Mouse (Mus musculus) erythroblast, embryonic 14.5 days (primary cell): ENCODE data around the gene Dhx57.

Experiments
- GATA1 ChIP-seq: IDR thresholded peaks from 2 replicates; pipeline ENCODE4 v1.6.1; 2012; ENCODE audit warnings: low read length, inconsistent platforms, mixed read lengths
- TAL1 ChIP-seq: IDR thresholded peaks from 3 replicates; pipeline ENCODE4 v1.6.1; 2012; ENCODE audit warnings: low read length, inconsistent platforms, mixed read lengths

DNA sequence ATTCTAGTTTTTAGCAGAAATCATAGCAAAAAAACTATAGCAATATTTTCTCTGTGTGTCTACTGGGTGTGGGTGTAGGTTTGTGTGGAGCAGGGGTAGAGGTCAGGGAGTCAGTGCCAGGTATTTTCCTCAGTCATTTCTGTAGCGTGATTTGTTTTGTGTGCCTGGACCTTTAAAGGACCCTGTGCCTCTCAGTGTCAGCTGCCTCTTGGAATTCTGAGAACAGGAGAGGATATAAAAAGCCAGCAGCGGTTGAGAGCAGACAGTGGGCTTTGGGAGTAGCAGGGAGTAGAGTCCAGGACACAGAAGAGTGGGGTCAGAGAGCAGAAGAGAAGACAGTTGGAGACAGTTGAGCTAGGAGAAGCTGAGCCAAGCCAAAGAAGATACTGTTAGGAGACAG is 70.1 kb downstream of the Dhx57 start:
- TF ChIP-seq GATA1: no peak
- TF ChIP-seq TAL1: no peak
